Mouse (Mus musculus) thymus, adult 2 months (tissue): ENCODE data around the gene Tsks.

Source experiments
- CTCF ChIP-seq: fragments of 200-500 bp; IDR thresholded peaks from 2 replicates; pipeline ENCODE4 v1.5.1; 2012; ENCODE audit warnings: mild to moderate bottlenecking, control low read depth, low read length, moderate library complexity, borderline replicate concordance; ENCODE audit not compliant: control insufficient read depth, poor library complexity, insufficient read depth; ENCODE audit errors: extremely low read depth
- POLR2A ChIP-seq: fragments of 200-500 bp; IDR thresholded peaks from 2 replicates; pipeline ENCODE4 v1.6.1; 2012; ENCODE audit warnings: mild to moderate bottlenecking, low read length, control low read depth, moderate library complexity; ENCODE audit not compliant: control insufficient read depth, poor library complexity, insufficient read depth; ENCODE audit errors: extremely low read depth

DNA sequence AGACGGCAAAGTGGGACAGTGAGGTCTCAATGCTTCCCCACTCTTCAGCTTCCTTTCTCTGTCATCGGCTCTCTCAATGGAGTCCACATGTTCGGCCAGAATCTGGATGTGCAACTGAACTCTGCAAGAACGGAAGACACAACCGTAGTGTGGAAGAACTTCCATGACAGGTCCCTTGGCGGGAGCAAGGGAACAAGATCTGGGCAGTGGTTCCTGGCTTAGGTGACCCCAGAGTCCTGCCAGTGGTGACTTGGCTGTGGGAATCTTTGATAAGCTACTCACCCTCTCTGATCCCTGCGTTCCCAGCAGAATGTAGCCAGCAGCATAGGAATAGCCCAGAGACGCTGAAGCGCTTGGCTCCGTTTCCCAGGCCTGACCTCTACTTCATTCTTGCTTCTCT is 46.5 kb upstream of the Tsks start:
- TF ChIP-seq CTCF (no peak), POLR2A (no peak)
